Mouse (Mus musculus) limb, embryonic 14.5 days (tissue): Measurements from ENCODE around the gene Hao1. TPM values are rescaled to one million over a fixed set of nuclear protein-coding genes. Genes with fewer than 3 reads are reported as not detected.

Experiments
- ATAC-seq: fragments of 200-750 bp; cut with Nextera tagmentation; 2 replicates; pipeline ENCODE4 v1.8.0; 2017; ENCODE audit warnings: low read depth, moderate number of reproducible peaks, moderate TSS enrichment; ENCODE audit not compliant: low FRiP score
- DNase-seq: peaks from one replicate; pipeline ENCODE4 v3.0.0-alpha.2; 2015; ENCODE audit warnings: low spot score
- H3K27ac ChIP-seq: fragments of 300-500 bp; sonication (generic); replicated peaks from 2 replicates; pipeline ENCODE4 v1.5.1; 2014; ENCODE audit warnings: low read depth, mild to moderate bottlenecking, low read length, moderate library complexity, mixed read lengths
- H3K27me3 ChIP-seq: fragments of 300-500 bp; sonication (generic); 2 replicates; pipeline ENCODE4 v1.6.1; 2014; ENCODE audit warnings: low read length, mixed read lengths; ENCODE audit not compliant: control insufficient read depth, insufficient read depth
- H3K36me3 ChIP-seq: fragments of 300-500 bp; sonication (generic); 2 replicates; pipeline ENCODE4 v1.6.1; 2014; ENCODE audit warnings: mild to moderate bottlenecking, low read length, moderate library complexity, mixed read lengths; ENCODE audit not compliant: control insufficient read depth, insufficient read depth
- H3K4me1 ChIP-seq: fragments of 300-500 bp; sonication (generic); 2 replicates; pipeline ENCODE4 v1.6.1; 2014; ENCODE audit warnings: antibody characterized with exemption, low read length, mixed read lengths; ENCODE audit not compliant: control insufficient read depth, insufficient read depth
- H3K4me2 ChIP-seq: fragments of 300-500 bp; sonication (generic); replicated peaks from 2 replicates; pipeline ENCODE4 v1.6.1; 2014; ENCODE audit warnings: low read depth, mild to moderate bottlenecking, low read length, moderate library complexity; ENCODE audit not compliant: severe bottlenecking
- H3K4me3 ChIP-seq: fragments of 300-500 bp; sonication (generic); replicated peaks from 2 replicates; pipeline ENCODE4 v1.5.1; 2014; ENCODE audit warnings: low read length
- H3K9ac ChIP-seq: fragments of 300-500 bp; sonication (generic); 2 replicates; pipeline ENCODE4 v1.6.1; 2014; ENCODE audit warnings: mild to moderate bottlenecking, low read depth, low read length, moderate library complexity; ENCODE audit not compliant: severe bottlenecking
- H3K9me3 ChIP-seq: fragments of 300-500 bp; sonication (generic); 2 replicates; pipeline ENCODE4 v1.6.1; 2016; ENCODE audit warnings: low read length; ENCODE audit not compliant: control insufficient read depth
- POLR2A ChIP-seq: fragments of 200-500 bp; IDR thresholded peaks from 2 replicates; pipeline ENCODE4 v1.8.0; 2012; ENCODE audit warnings: inconsistent platforms, mild to moderate bottlenecking, moderate library complexity, borderline replicate concordance; ENCODE audit not compliant: insufficient read depth, insufficient read length; ENCODE audit errors: extremely low read depth
- WGBS: fragments of 180-500 bp; shearing (Covaris S2); extraction: QIAGEN DNeasy Blood & Tissue Kit; methylation state at CpG from one replicate; pipeline ENCODE4 v1.1.7; 2014; 5-methylcytosine and 5-hydroxymethylcytosine counted together
- polyA plus RNA-seq, 2 experiments: library from polyadenylated mRNA; depleted of rRNA in 1 of 2; stranded (reverse) in 1 of 2; unstranded in 1 of 2; fragments of >200 nt; fragmentation: Nextera tagmentation in 1 of 2; extraction: Ambion mirVana in 1 of 2; gene quantifications; 2 replicates each; pipeline versions ENCODE4 v1.2.1 to v1.2.3; 2012 to 2014

The Hao1 gene
- polyA plus RNA-seq, 2 experiments: 0.03 to 0.08 TPM

- TF ChIP-seq POLR2A: no peak
- H3K4me2 ChIP-seq: no peak overlapping the region
- H3K27me3 ChIP-seq: no peaks in the 10 kb centered on the region
- DNase-seq (no peak), ATAC-seq (0 out of 2 replicates have a peak, but pooled peaks have one; percentile 34)
- peaks cover 17% of the 10 kb centered on the region; the same call in 1 of the 2 replicates for H3K4me1 ChIP-seq
- H3K36me3 ChIP-seq: no peaks in the 10 kb centered on the region
- no peak overlapping the region for H3K4me3 ChIP-seq
- H3K9ac ChIP-seq: no peak overlapping the region
- 49% methylated on average over 7 of the region's 7 CpGs for WGBS
- H3K27ac ChIP-seq: no peak overlapping the region
- H3K9me3 ChIP-seq: no peaks in the 10 kb centered on the region
These were observed 55.7 kb downstream of the Hao1 start for GRCm38 (mm10) chr2:134498450-134498849.

- WGBS: 80% methylated on average over 6 of the region's 6 CpGs
These were observed 65.5 kb downstream of the Hao1 start for GRCm38 (mm10) chr2:134488671-134489070.

GRCm38 (mm10) chr2:134486055-134486834 lies 67.9 kb downstream of the Hao1 start:
- 36% methylated on average over 11 of the region's 11 CpGs for WGBS
- H3K9me3 ChIP-seq: no peaks in the 10 kb centered on the region
- H3K9ac ChIP-seq: no peak overlapping the region
- TF ChIP-seq POLR2A: no peak
- no peak overlapping the region for H3K27ac ChIP-seq
- no peaks in the 10 kb centered on the region for H3K27me3 ChIP-seq
- H3K36me3 ChIP-seq: no peaks in the 10 kb centered on the region
- no peaks in the 10 kb centered on the region for H3K4me1 ChIP-seq
- DNase-seq: peak; percentile 59
- no peak overlapping the region for H3K4me3 ChIP-seq
- no peak overlapping the region for H3K4me2 ChIP-seq
- ATAC-seq: peak; percentile 29; the same call in 1 of the 2 replicates

More at GRCm38 (mm10) chr2:134488671-134489070, 65.5 kb downstream of the Hao1 start:
- no peak overlapping the region for H3K4me3 ChIP-seq
- no peak for TF ChIP-seq POLR2A
- no peaks in the 10 kb centered on the region for H3K4me1 ChIP-seq
- no peaks in the 10 kb centered on the region for H3K27me3 ChIP-seq
- H3K36me3 ChIP-seq: no peaks in the 10 kb centered on the region
- no peak for DNase-seq
- no peak overlapping the region for H3K27ac ChIP-seq
- no peak overlapping the region for H3K4me2 ChIP-seq
- no peak for ATAC-seq
- no peaks in the 10 kb centered on the region for H3K9me3 ChIP-seq
- no peak overlapping the region for H3K9ac ChIP-seq

- peak; percentile 57 for DNase-seq
- WGBS: 37% methylated on average over 4 of the region's 4 CpGs
- H3K4me3 ChIP-seq: no peak overlapping the region
- no peaks in the 10 kb centered on the region for H3K36me3 ChIP-seq
- no peaks in the 10 kb centered on the region for H3K4me1 ChIP-seq
- H3K27ac ChIP-seq: no peak overlapping the region
- TF ChIP-seq POLR2A: no peak
- H3K9ac ChIP-seq: no peak overlapping the region
- ATAC-seq: 0 out of 2 replicates have a peak, but pooled peaks have one; percentile 44
- H3K4me2 ChIP-seq: no peak overlapping the region
- no peaks in the 10 kb centered on the region for H3K27me3 ChIP-seq
- H3K9me3 ChIP-seq: no peaks in the 10 kb centered on the region
These were observed 71.5 kb downstream of the Hao1 start for GRCm38 (mm10) chr2:134482683-134483082.

GRCm38 (mm10) chr2:134481759-134482158 lies 72.4 kb downstream of the Hao1 start:
- Histone ChIP-seq H3K9ac (no peak overlapping the region), H3K4me1 (no peaks in the 10 kb centered on the region), H3K9me3 (no peaks in the 10 kb centered on the region), H3K4me2 (no peak overlapping the region), H3K27ac (no peak overlapping the region), H3K27me3 (no peaks in the 10 kb centered on the region), H3K36me3 (no peaks in the 10 kb centered on the region), H3K4me3 (no peak overlapping the region)
- ATAC-seq: peak; percentile 51; the same call in 1 of the 2 replicates
- 10% methylated on average over 8 of the region's 8 CpGs for WGBS
- TF ChIP-seq POLR2A: no peak
- peak; percentile 80 for DNase-seq
